Mouse (Mus musculus): ENCODE measurements around the gene Vamp2.

Gene Vamp2

DNA sequence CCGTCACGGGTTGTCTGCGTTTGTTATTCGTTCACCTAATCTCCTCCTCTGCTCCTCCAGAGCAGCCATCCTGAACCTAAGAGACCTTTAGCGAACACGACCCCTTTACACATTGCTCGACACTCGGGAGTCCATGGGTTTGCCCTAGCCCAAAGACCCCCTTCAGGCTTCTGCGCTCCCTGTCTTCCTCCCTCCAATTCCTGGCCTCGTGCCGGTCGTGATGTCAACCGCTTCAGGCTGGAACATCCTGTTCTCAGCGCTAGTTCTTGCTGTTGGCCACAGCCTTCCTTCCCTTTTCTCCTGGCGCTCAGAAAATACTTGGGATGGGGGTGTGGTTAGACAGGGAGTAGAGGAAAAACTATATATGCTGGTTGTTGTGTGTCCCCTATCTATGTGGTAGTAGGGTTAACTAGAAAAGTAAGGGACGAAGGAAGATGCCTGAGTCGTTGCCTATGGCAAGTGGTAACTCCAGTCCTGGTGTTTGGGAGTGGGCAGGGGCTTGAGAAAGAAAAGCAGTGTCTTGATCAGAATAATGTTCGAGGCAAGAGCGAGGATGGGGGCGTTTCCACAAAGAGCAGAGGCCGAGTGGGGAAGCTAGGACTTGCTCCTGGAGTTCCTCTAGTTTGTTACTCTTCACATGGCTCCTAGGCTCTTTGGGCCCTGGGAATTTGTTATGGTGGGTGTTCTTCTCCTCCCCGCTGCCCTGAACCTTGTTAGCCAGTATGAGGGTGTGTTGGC is 11.1 kb downstream of the Vamp2 start:
- no peak for DNase-seq (ENCODE audit: low read depth, low spot score)

DNA sequence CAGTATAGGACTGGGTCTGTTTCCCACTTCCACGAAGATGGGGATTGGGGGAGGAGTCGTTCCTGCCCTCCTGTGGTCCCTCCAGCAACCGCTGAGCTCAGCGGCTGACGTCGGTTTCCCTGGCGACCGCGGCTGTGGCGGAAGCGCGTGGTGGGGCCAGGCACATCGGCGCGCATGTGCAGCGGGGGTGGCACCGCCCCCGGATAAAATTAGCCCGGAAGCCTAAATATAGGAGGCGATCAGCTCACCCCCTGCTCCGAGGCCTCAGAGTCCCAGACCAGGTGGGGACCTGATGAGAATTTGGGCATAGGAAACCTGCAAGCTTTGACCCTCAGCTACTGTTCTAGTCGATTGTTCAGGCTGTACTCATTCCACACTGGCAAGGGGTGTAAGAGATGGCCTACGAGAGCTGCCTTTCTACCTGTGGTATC is 11.6 kb downstream of the Vamp2 start:
- DNase-seq (ENCODE audit: low read depth, low spot score) = no peak

GRCm38 (mm10) chr11:69100639-69101360 is 12.5 kb downstream of the Vamp2 start:
- DNase-seq (ENCODE audit: low read depth, low spot score) = no peak

- no peak for DNase-seq (ENCODE audit: low read depth, low spot score)
These were observed 13.5 kb downstream of the Vamp2 start for GRCm38 (mm10) chr11:69101604-69102402.

DNA sequence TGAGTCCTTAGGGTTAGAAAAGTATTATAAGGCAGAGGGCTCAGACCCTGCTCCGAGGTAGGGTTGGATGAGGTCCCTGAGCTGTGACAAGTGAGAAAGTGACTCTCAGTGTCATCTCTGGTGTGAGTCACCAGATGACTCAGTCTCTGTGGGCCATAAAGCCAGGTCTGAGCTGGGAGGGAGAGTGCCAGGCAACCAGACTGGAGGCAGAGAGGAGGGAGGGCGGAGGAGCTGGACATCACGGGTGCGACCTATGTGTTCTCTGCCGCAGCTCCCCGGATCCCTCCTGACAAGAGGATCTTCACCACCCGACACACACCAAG is 14.1 kb downstream of the Vamp2 start:
- no peak for DNase-seq (ENCODE audit: low read depth, low spot score)

DNA sequence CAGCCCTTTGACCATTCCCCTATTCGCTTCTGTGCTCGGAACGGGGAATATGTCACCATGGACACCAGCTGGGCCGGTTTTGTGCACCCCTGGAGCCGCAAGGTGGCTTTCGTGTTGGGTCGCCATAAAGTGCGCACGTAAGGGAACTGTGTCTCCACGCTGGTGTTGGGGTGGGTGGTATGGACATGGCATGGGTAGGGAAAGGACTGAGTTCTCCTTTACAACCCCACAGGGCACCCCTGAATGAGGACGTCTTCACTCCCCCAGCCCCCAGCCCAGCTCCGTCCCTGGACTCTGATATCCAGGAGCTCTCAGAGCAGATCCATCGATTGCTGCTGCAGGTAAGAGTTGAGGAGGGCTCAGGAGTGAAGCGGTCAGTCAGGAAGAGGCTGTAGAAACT is 14.8 kb downstream of the Vamp2 start:
- no peak for DNase-seq (ENCODE audit: low read depth, low spot score)

- no peak for DNase-seq (ENCODE audit: low read depth, low spot score)
These were observed 15.5 kb downstream of the Vamp2 start for GRCm38 (mm10) chr11:69103531-69104435.

DNA sequence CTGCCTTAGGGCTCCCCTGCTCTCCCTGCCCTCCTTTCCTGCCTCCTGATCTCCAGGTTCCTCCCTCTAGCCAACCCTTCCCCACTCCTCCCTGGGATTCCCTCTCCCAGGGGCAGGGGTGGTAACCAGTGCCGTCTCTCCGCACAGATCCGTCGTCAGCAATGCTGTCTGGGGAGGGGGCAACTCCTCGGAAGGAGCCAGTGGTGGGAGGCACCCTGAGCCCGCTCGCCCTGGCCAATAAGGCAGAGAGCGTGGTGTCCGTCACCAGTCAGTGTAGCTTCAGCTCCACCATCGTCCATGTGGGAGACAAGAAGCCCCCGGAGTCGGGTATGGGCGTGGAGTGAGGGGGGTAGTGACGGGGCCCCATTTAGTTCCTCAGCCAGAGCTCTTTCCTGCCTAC is 16.2 kb downstream of the Vamp2 start:
- no peak for DNase-seq (ENCODE audit: low read depth, low spot score)

DNA sequence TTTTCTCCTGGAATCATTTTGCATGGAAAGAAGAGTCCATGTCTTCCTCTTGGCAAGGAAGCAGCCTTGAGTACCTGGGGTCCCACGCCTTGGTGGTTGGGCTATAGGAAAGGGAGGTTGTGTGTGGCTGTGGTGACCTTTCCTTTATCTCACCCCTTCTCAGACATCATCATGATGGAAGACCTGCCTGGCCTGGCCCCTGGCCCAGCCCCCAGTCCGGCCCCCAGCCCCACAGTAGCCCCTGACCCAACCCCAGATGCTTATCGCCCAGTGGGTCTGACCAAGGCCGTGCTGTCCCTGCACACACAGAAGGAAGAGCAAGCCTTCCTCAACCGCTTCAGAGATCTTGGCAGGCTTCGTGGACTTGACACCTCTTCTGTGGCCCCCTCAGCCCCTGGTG is 16.9 kb downstream of the Vamp2 start:
- DNase-seq (ENCODE audit: low read depth, low spot score) = no peak

- no peak for DNase-seq (ENCODE audit: low read depth, low spot score)
These were observed 17.5 kb downstream of the Vamp2 start for GRCm38 (mm10) chr11:69105796-69106195.

- DNase-seq (ENCODE audit: low read depth, low spot score) = no peak
These were observed 18.0 kb downstream of the Vamp2 start for GRCm38 (mm10) chr11:69106299-69106698.

DNA sequence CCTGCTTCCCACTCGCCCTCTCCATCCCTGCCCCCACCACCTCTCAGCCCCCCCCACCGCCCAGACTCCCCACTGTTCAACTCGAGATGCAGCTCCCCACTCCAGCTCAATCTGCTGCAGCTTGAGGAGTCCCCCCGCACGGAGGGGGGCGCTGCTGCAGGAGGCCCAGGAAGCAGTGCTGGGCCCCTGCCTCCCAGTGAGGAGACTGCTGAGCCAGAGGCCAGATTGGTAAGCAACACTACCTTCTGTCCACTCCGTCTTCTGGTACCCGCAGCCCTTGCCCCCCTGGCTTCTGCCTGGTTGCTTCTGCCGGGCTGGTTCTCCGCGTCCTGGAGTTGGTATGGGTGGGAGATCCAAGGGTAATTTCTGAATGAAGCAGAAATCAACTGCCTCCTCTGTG is 18.6 kb downstream of the Vamp2 start:
- no peak for DNase-seq (ENCODE audit: low read depth, low spot score)

GRCm38 (mm10) chr11:69107676-69108075 is 19.4 kb downstream of the Vamp2 start:
- no peak for DNase-seq (ENCODE audit: low read depth, low spot score)

- no peak for DNase-seq (ENCODE audit: low read depth, low spot score)
These were observed 19.9 kb downstream of the Vamp2 start for GRCm38 (mm10) chr11:69108223-69108622.

DNA sequence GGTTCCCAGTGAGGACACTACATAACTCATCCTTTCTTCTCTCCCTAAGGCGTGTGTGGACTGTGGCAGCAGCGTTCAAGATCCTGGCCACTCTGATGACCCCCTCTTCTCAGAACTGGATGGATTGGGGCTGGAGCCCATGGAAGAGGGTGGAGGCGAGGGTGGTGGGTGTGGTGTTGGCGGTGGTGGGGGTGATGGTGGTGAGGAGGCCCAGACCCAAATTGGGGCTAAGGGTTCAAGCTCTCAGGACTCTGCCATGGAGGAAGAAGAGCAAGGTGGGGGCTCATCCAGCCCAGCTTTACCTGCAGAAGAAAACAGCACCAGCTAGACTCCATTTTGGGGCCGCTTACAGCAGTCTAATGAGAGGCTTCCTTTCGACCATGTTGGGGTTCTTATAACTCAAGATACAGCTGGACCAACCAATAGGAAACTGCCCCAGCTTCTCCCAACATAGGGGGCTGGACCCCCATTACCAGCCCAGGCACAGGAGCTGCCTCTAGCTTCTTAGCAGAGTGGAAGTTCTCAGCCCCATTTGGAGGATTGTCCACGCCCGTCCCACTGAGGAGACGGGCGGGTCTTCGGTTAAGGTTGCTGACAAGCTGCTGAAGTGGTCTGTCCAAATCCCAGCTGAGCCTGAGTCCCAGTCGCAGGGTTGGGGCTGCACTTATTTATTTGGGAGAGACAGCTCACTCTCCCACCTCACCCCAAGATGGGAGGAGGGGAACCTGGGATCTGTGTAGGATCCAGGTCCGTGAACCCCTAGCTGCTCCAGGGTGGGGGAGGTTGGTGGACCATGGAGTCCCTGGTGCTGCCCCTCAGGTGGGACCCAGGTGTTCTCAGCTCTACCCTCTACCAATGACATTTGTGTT is 21.0 kb downstream of the Vamp2 start:
- no peak for DNase-seq (ENCODE audit: low read depth, low spot score)

DNA sequence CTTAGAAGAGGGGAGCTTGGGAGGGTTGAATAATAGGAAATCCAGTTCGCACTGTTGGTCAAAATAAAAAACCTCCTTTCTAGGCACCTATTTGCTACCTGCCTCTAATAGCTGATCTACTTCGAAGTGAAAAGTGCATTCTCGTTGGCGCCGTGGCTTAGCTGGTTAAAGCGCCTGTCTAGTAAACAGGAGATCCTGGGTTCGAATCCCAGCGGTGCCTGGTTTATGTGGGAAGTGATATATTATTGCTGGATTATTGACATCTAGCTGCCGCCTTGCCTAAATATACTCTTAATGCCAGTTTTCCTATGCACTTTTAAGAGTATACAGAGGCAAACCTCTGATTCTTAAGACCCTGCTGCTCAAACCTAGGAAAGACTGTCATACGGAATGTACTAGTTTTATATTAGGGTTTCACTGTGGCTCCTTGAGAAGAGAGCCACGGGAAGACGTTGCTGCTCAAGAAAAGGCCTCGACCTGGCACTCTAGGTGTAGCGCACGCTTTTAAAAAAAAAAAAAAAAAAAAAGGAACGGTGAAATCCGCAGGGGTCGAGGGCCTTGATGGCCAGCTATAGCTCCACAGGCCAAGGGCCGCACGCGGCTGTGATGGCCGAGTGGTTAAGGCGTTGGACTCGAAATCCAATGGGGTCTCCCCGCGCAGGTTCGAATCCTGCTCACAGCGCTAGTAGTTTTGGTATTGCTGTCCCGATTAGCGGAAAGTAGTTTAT is 22.2 kb downstream of the Vamp2 start:
- no peak for DNase-seq (ENCODE audit: low read depth, low spot score)

DNA sequence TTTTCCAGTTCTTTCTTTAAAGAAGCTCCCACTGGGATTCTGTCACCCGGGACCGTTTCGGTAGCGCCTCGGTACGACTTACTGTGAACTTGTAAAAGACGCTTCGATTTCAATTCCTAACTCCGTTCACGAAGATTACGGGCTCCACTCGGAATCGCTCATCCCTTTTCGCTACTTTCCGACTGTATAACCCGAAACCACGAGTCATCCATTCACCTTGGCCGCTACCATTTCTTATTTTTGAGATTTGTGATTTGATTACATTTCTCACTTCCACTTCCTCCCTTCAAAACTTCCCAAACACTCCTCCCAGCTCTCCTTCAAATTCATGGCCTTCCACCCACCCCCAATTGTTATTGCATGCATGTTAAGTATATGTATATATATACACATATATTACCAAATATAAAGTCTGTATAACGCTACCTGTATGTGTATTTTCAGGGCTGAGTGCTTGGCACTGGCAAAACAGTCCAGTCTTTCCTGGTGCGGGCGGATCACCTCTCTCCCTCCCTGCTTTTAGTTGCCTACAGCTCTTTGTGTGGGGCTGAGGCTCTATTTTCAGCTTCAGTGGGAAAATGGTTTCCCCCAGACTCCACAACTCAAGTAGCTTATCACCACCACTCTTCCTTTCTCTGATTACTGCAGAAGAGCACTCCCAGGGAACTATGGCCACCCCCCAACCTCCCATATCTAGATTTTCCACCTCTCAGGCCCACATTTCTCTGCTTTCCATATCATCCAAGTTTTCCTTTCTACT is 22.9 kb downstream of the Vamp2 start:
- no peak for DNase-seq (ENCODE audit: low read depth, low spot score)

- no peak for DNase-seq (ENCODE audit: low read depth, low spot score)
These were observed 23.6 kb downstream of the Vamp2 start for GRCm38 (mm10) chr11:69111865-69112264.

DNA sequence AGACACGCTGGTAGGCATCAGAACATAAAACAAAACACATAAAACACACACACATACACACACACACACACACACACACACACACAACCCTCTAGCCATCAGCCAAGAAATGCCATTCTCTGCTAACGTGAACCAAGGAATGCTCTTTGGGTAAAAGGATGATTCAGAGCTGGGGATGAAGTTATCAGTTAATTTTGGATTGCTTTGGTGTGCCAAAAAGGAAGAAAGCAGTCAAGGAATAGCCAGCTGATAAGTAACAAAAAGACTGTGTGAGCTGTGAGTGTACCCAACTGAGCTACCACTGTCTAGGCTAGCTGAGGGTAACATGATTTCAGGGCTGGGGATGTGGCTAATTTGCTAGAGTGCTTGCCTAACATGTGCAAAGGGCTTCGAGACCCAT is 25.7 kb downstream of the Vamp2 start:
- no peak for DNase-seq (ENCODE audit: low read depth, low spot score)

Measured in embryo, embryonic 11.5 days (tissue).